Mouse (Mus musculus) liver, embryonic 14.5 days (tissue): Measurements from ENCODE around the gene Ppox. TPM values are rescaled to one million over a fixed set of nuclear protein-coding genes. Genes with fewer than 3 reads are reported as not detected.
A peak's percentile ranks its signal among the peaks of the same experiment; 100 is the strongest.

Experiments used
- ATAC-seq: fragments of 200-750 bp; cut with Nextera tagmentation; 2 replicates; pipeline ENCODE4 v1.8.0; 2017; ENCODE audit warnings: moderate number of reproducible peaks, mild to moderate bottlenecking, moderate library complexity; ENCODE audit not compliant: insufficient read depth
- DNase-seq, 3 experiments: peaks; one replicate each; pipeline ENCODE4 v3.0.0-alpha.2; 2012 to 2013; ENCODE audit warnings: low read depth in 3 of 3, low spot score in 3 of 3
- H3K27ac ChIP-seq: fragments of 300-500 bp; sonication (generic); 2 replicates; pipeline ENCODE4 v1.5.1; 2014; ENCODE audit warnings: moderate library complexity, mild to moderate bottlenecking, control low read depth, inconsistent platforms
- H3K27me3 ChIP-seq: fragments of 300-500 bp; sonication (generic); 2 replicates; pipeline ENCODE4 v1.6.1; 2014; ENCODE audit warnings: mild to moderate bottlenecking, low read length, moderate library complexity; ENCODE audit not compliant: control insufficient read depth, insufficient read depth
- H3K36me3 ChIP-seq: fragments of 300-500 bp; sonication (generic); replicated peaks from 2 replicates; pipeline ENCODE4 v1.6.1; 2014; ENCODE audit warnings: low read depth; ENCODE audit not compliant: control insufficient read depth, insufficient read depth
- H3K4me1 ChIP-seq, 2 experiments: fragments of 200-500 bp in 1 of 2; fragments of 300-500 bp in 1 of 2; sonication (generic) in 1 of 2; replicated peaks; 2 replicates each; pipeline ENCODE4 v1.6.1; 2012 to 2014; ENCODE audit warnings: antibody characterized with exemption in 1 of 2, inconsistent platforms in 1 of 2, low read length in 1 of 2; ENCODE audit not compliant: control insufficient read depth in 2 of 2, insufficient read depth in 2 of 2
- H3K4me2 ChIP-seq: fragments of 300-500 bp; sonication (generic); 2 replicates; pipeline ENCODE4 v1.6.1; 2014; ENCODE audit warnings: low read depth, mild to moderate bottlenecking, control low read depth, moderate library complexity
- H3K4me3 ChIP-seq, 2 experiments: fragments of 200-500 bp in 1 of 2; fragments of 300-500 bp in 1 of 2; sonication (generic) in 1 of 2; 2 replicates each; pipeline ENCODE4 v1.5.1; 2012 to 2014; ENCODE audit warnings: low read depth in 2 of 2, low read length in 2 of 2, mild to moderate bottlenecking in 2 of 2, control low read depth in 1 of 2, inconsistent platforms in 1 of 2, moderate library complexity in 1 of 2; ENCODE audit not compliant: insufficient read depth in 1 of 2
- H3K9ac ChIP-seq: fragments of 300-500 bp; sonication (generic); replicated peaks from 2 replicates; pipeline ENCODE4 v1.6.1; 2014; ENCODE audit warnings: mild to moderate bottlenecking, control low read depth, moderate library complexity
- H3K9me3 ChIP-seq: fragments of 300-500 bp; sonication (generic); 2 replicates; pipeline ENCODE4 v1.6.1; 2016; ENCODE audit warnings: low read length, mixed read lengths; ENCODE audit not compliant: control insufficient read depth
- CTCF ChIP-seq: IDR thresholded peaks from 2 replicates; pipeline ENCODE4 v1.5.1; 2016; ENCODE audit warnings: antibody characterized with exemption, low read depth, control low read depth
- EP300 ChIP-seq: IDR thresholded peaks from 2 replicates; pipeline ENCODE4 v1.6.1; 2016; ENCODE audit warnings: antibody characterized with exemption, low read depth
- WGBS: fragments of 180-500 bp; shearing (Covaris S2); extraction: QIAGEN DNeasy Blood & Tissue Kit; methylation state at CpG from one replicate; pipeline ENCODE4 v1.1.7; 2014; ENCODE audit not compliant: insufficient replicate concordance; 5-methylcytosine and 5-hydroxymethylcytosine counted together
- polyA plus RNA-seq, 2 experiments: library from polyadenylated mRNA; depleted of rRNA in 1 of 2; stranded (reverse) in 1 of 2; unstranded in 1 of 2; fragments of >200 nt; fragmentation: Nextera tagmentation in 1 of 2; extraction: Ambion mirVana in 1 of 2; gene quantifications; 2 replicates each; pipeline versions ENCODE4 v1.2.1 to v1.2.3; 2012 to 2014

Ppox gene
- polyA plus RNA-seq, 2 experiments = 161 to 170 TPM

- Histone ChIP-seq H3K4me3 (peak within 1 kb of the TSS; percentile 94 to 99), H3K27me3 (peaks cover 12% of the 10 kb centered on the region), H3K4me1 (peaks cover 13 to 24% of the 10 kb centered on the region in 2 experiments), H3K9me3 (no peaks in the 10 kb centered on the region), H3K36me3 (no peaks in the 10 kb centered on the region; the same call in 1 of the 2 replicates), H3K27ac (peak within 1 kb of the TSS; percentile 88), H3K9ac (peak within 1 kb of the TSS; percentile 95), H3K4me2 (peak within 1 kb of the TSS; percentile 76)
- ATAC-seq (peak; percentile 78), DNase-seq (peak; percentile 72 to 77 (median 73))
- under 1% methylated on average over 42 of the region's 42 CpGs for WGBS
- TF ChIP-seq EP300 (no peak), CTCF (peak; percentile 61)
Observed at GRCm38 (mm10) chr1:171294298-171295062, 13.5 kb upstream of the Ppox start, which contains the start of gene Ufc1. TSS of gene Ufc1 (minus strand) at chr1:171295024.

GRCm38 (mm10) chr1:171293906-171294297, 12.9 kb upstream of the Ppox start:
- WGBS = 44% methylated on average over 5 of the region's 5 CpGs
- H3K27ac ChIP-seq = peak overlapping the region; percentile 88
- TF ChIP-seq CTCF (no peak), EP300 (no peak)

GRCm38 (mm10) chr1:171293351-171293750, 12.4 kb upstream of the Ppox start:
- ATAC-seq = no peak

More at GRCm38 (mm10) chr1:171293906-171294297, 12.9 kb upstream of the Ppox start:
- Histone ChIP-seq H3K27me3 (peaks cover 12% of the 10 kb centered on the region), H3K9ac (peak overlapping the region; percentile 95), H3K36me3 (peaks cover 1% of the 10 kb centered on the region; the same call in 1 of the 2 replicates), H3K4me2 (peak overlapping the region; percentile 76), H3K9me3 (no peaks in the 10 kb centered on the region), H3K4me3 (peak overlapping the region; percentile 94 to 99), H3K4me1 (peaks cover 13 to 24% of the 10 kb centered on the region in 2 experiments)
- no peak for ATAC-seq
- no peak for DNase-seq

GRCm38 (mm10) chr1:171288328-171288727, 7.3 kb upstream of the Ppox start:
- Histone ChIP-seq H3K4me2 (peak overlapping the region; percentile 67), H3K27me3 (no peaks in the 10 kb centered on the region), H3K27ac (peak overlapping the region; percentile 65), H3K9ac (no peak overlapping the region; the same call in 1 of the 2 replicates), H3K4me1 (peaks cover 19 to 23% of the 10 kb centered on the region in 2 experiments), H3K4me3 (peak overlapping the region in 1 of 2 experiments; percentile 86; a peak in 2 of 4 replicates), H3K9me3 (no peaks in the 10 kb centered on the region), H3K36me3 (peaks cover 21% of the 10 kb centered on the region)
- no peak for DNase-seq
- WGBS = 63% methylated on average over 4 of the region's 4 CpGs
- no peak for ATAC-seq
- TF ChIP-seq EP300 (no peak), CTCF (no peak)

More at GRCm38 (mm10) chr1:171293351-171293750, 12.4 kb upstream of the Ppox start:
- H3K9me3 ChIP-seq = no peaks in the 10 kb centered on the region
- H3K36me3 ChIP-seq = peaks cover 6% of the 10 kb centered on the region
- TF ChIP-seq CTCF = no peak
- no peak for TF ChIP-seq EP300
- DNase-seq = no peak
- no peak overlapping the region for H3K27ac ChIP-seq
- H3K27me3 ChIP-seq = peaks cover 12% of the 10 kb centered on the region
- no peak overlapping the region for H3K9ac ChIP-seq
- H3K4me3 ChIP-seq = peak overlapping the region in 1 of 2 experiments; percentile 94; a peak in 2 of 4 replicates
- H3K4me2 ChIP-seq = peak overlapping the region; percentile 76
- 77% methylated on average over 3 of the region's 3 CpGs for WGBS
- H3K4me1 ChIP-seq = peaks cover 14 to 25% of the 10 kb centered on the region in 2 experiments
